Mouse (Mus musculus) 416B (cell line): ENCODE measurements around the gene Prss36.

Source experiments
- DNase-seq: peaks from one replicate; pipeline ENCODE4 v3.0.0; 2011; ENCODE audit warnings: low read depth

Prss36 gene

DNA sequence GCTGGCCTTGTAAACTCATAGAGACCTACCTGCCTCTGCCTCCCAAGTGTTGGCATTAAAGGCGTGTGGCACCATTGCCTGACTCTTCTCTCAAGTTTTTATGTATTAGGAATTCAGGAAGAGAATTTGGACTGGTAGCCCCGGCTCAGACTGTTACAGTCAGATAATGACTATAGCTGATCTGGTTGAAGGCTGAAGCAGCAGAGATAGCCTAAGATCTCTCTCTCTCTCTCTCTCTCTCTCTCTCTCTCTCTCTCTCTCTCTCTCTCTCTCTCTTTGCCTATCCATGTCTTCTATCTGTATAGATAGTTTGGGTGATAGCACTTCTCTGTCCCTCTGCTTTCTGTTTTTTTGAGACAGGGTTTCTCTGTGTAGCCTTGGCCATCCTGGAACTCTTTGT lies 44.8 kb downstream of the Prss36 start:
- DNase-seq, result no peak

DNA sequence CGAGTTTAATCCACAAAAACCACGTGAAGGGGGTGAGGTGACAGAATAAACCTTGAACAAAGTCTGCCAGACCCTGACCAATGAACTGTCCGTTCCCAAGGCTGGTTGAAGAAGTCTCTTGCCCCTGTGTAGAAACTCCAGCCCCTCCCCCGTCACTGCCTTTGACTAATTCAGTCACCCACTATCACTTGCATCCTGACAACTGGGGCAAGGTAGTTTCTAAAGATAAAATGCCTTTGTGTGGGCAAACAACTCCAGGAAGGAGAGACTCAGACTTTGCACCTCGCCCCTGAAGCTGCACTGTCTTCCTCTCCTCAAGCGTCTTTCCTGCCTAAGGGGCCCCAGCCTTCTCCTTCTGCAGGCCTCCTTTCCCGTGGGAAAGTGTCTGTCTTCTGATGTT lies 46.5 kb downstream of the Prss36 start:
- no peak for DNase-seq

DNA sequence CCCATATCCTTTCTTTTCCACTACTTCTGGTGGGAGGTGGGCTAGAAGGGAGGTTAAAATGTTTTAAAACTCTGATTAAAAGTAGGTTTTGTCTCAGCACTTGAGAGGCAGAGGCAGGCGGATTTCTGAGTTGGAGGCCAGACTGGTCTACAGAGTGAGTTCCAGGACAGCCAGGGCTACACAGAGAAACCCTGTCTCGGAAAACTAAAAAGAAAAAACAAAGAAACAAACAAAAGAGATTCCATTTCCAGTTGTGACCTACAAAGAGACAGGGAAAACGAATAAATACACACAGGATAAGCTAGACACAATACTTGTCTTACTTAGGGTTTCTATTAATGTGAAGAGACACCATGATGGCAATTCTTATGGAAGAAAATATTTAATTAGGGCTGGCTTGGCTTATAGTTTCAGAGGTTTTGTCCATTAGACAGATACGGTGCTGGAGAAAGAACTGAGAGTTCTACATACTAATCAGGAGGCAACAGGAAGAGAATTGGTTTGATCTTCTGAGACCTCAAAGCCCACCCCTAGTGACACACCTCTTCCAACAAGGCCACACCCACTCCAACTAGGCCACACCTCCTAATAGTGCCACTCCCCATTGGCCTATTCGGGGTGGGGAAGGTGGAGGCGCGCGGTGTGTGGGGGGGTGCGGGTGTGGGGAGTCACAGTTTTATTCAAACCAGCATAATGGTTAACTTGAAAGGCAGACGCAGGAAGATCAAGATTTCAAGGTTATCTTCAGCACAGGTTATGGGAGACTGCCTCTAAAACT lies 48.2 kb downstream of the Prss36 start:
- DNase-seq, result no peak

DNA sequence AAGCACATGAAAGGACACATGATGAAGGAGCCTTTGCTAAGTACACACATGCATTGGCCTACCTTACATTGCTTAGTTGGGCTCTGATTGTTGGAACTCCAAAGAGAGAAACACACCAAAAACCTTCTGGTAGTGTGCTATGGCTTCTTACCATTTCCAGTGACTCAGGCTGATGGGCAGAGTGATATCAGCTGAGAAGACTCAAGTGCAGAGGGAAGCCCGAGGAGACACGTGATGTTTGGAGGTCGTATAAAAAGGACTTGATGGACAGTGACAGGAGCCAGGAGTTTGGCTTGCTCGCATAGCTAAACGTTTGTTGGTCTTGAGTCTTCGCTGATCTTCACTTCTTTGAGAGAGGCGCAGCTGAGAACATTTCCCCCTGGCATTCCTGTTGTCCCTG lies 49.0 kb downstream of the Prss36 start:
- no peak for DNase-seq

DNA sequence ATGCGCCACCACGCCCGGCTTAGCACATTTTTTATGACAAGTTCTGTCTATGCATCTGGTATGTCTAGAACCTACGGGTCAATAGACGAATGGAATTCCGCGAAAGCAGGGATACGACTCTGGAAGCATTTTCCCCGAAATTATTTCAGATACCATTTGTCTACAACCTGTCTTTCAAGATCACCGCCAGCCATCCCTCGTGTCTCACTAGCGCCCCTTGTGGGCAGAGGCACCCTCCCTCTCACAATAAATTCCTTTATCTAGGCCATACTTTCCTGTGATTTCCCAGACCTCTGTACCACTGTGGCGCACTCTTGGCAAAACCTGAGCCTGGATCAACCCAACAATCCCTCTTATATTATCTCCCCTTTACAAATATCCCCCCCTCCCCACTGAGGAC lies 50.1 kb downstream of the Prss36 start:
- peak; percentile 74 for DNase-seq

DNA sequence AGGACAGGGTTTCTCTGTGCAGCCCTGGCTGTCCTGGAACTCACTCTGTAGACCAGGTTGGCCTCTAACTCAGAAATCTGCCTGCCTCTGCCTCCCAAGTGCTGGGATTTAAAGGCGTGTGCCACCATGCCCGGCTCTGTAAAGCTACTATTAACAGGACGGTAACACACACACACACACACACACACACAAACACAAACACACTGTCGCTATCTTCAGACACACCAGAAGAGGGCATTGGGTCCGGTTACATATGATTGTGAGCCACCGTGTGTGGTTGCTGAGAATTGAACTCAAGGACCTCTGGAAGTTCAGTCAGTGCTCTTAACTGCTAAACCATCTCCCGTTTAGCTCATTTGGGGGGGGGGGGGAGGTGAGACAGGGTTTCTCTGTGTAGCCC lies 50.6 kb downstream of the Prss36 start:
- peak; percentile 39 for DNase-seq

- DNase-seq, result peak; percentile 97
These were observed 51.1 kb downstream of the Prss36 start, which contains the start of the genes Gm21974 and Vkorc1 for GRCm38 (mm10) chr7:127895442-127895841. TSS of gene Gm21974 (minus strand) at chr7:127895454. TSS of gene Vkorc1 (minus strand) at chr7:127895617.

DNA sequence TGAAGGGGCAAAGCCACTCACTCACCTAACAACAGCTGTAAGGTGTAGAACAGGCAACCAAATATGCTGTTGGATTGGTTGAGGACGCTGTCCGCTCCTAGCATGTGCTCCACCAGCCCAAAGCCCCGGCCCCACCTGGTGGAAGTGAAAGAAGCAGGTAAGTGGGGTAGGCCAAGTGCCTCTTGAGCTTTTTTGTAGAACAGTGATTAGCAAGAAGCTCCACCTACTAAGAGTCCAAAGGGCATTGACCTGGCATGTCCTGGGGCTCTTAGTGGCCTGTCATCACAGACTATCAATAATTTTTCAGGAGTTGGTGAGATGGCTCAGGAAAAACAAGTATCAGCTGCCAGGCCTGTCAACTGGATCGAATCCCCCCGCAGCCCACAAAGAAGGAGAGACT lies 52.0 kb downstream of the Prss36 start:
- no peak for DNase-seq

- DNase-seq, result no peak
These were observed 55.7 kb downstream of the Prss36 start, which contains the start of gene Prss53 for GRCm38 (mm10) chr7:127890798-127891197. TSS of gene Prss53 (minus strand) at chr7:127890970.

DNA sequence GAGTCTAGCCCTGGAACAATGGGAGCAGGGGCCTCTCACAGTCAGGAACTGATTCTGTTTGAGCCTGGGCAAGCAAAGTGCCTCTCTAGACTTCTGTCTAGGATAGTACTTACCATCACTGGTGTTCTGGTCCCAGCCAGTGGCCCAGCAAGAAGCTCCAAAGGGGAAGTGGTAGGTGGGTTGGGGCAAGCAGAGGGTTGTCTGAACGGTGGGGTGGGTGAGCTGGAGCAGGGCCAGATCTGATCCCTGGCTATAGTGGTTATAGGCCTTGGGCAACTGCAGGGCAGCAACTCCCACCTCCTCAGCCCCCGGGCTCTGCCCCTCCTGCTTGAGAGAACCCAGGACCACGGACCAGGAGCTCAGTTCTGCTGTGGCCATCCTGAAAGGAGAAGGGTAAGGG lies 57.7 kb downstream of the Prss36 start:
- no peak for DNase-seq

- DNase-seq, result no peak
These were observed 58.7 kb downstream of the Prss36 start for GRCm38 (mm10) chr7:127887781-127888180.

- DNase-seq, result no peak
These were observed 59.3 kb downstream of the Prss36 start for GRCm38 (mm10) chr7:127887191-127887590.

- DNase-seq, result no peak
These were observed 60.0 kb downstream of the Prss36 start for GRCm38 (mm10) chr7:127886551-127886950.

GRCm38 (mm10) chr7:127885951-127886350 lies 60.6 kb downstream of the Prss36 start:
- DNase-seq, result no peak
